Mouse (Mus musculus) liver, adult 2 months (tissue): ENCODE results near the gene Aagab.

Experiments
- CTCF ChIP-seq: fragments of 200-500 bp; IDR thresholded peaks from 2 replicates; pipeline ENCODE4 v1.5.1; 2011; ENCODE audit warnings: low read depth, low read length, control low read depth
- POLR2A ChIP-seq: fragments of 200-500 bp; IDR thresholded peaks from 2 replicates; pipeline ENCODE4 v1.6.1; 2011; ENCODE audit warnings: low read length, control low read depth; ENCODE audit not compliant: insufficient read depth; ENCODE audit errors: extremely low read depth

GRCm38 (mm10) chr9:63677621-63678020 is 75.2 kb downstream of the Aagab start:
- no peak for TF ChIP-seq CTCF
- no peak for TF ChIP-seq POLR2A
